Mouse (Mus musculus) kidney, embryonic 16.5 days (tissue): Measurements from ENCODE around the gene Il31. TPM values are rescaled to one million over a fixed set of nuclear protein-coding genes. Genes with fewer than 3 reads are reported as not detected.

Experiments used
- ATAC-seq: fragments of 200-750 bp; cut with Nextera tagmentation; 2 replicates; pipeline ENCODE4 v1.8.0; 2017; ENCODE audit warnings: moderate TSS enrichment; ENCODE audit not compliant: low FRiP score, low TSS enrichment
- H3K27ac ChIP-seq: fragments of 300-500 bp; sonication (generic); 2 replicates; pipeline ENCODE4 v1.5.1; 2014; ENCODE audit warnings: low read length
- H3K27me3 ChIP-seq: fragments of 300-500 bp; sonication (generic); 2 replicates; pipeline ENCODE4 v1.6.1; 2014; ENCODE audit warnings: low read length, control low read depth, mixed read lengths; ENCODE audit not compliant: insufficient read depth
- H3K36me3 ChIP-seq: fragments of 300-500 bp; sonication (generic); 2 replicates; pipeline ENCODE4 v1.6.1; 2014; ENCODE audit warnings: low read length, control low read depth, mixed read lengths; ENCODE audit not compliant: insufficient read depth
- H3K4me1 ChIP-seq: fragments of 300-500 bp; sonication (generic); 2 replicates; pipeline ENCODE4 v1.6.1; 2014; ENCODE audit warnings: low read length, control low read depth, mixed read lengths; ENCODE audit not compliant: insufficient read depth
- H3K4me2 ChIP-seq: fragments of 300-500 bp; sonication (generic); replicated peaks from 2 replicates; pipeline ENCODE4 v1.6.1; 2014; ENCODE audit warnings: low read depth, low read length
- H3K4me3 ChIP-seq: fragments of 300-500 bp; sonication (generic); 2 replicates; pipeline ENCODE4 v1.5.1; 2014; ENCODE audit warnings: mild to moderate bottlenecking, low read length
- H3K9ac ChIP-seq: fragments of 300-500 bp; sonication (generic); replicated peaks from 2 replicates; pipeline ENCODE4 v1.6.1; 2014; ENCODE audit warnings: low read length
- H3K9me3 ChIP-seq: fragments of 300-500 bp; sonication (generic); 2 replicates; pipeline ENCODE4 v1.6.1; 2016; ENCODE audit warnings: low read length, control low read depth
- WGBS: fragments of 180-500 bp; shearing (Covaris S2); extraction: QIAGEN DNeasy Blood & Tissue Kit; methylation state at CpG from one replicate; pipeline ENCODE4 v1.1.7; 2014; 5-methylcytosine and 5-hydroxymethylcytosine counted together
- polyA plus RNA-seq: library from polyadenylated mRNA; unstranded; fragments of >200 nt; fragmentation: Nextera tagmentation; extraction: Ambion mirVana; gene quantifications from 2 replicates; pipeline ENCODE4 v1.2.1, GENCODE M21; 2015

Il31 gene
- polyA plus RNA-seq, 1 experiment from 2014 or later: not detected

DNA sequence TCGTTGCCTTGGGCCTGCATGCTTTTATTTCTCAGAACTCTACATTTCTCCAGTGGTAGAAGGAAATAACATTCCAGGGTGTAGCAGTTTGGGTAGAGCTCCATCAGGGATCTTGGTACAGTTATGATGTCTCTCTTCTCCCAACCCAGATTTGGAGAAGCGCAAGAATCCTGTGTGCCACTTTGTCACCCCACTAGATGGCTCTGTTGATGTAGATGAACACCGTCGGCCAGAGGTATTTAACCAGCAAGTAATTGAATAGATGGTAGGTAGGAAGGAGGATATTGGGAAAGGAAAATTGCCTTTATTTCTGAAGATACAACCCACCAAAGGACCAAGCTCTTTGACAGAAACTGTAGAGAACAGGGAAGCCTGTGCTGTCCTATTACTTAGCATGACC lies 48.6 kb downstream of the Il31 start:
- Histone ChIP-seq H3K27ac (no peak overlapping the region), H3K27me3 (no peaks in the 10 kb centered on the region), H3K9me3 (no peaks in the 10 kb centered on the region), H3K9ac (no peak overlapping the region), H3K4me2 (no peak overlapping the region), H3K36me3 (peaks cover 26% of the 10 kb centered on the region), H3K4me1 (peaks cover 10% of the 10 kb centered on the region), H3K4me3 (no peak overlapping the region)
- no peak for ATAC-seq
- WGBS: 56% methylated on average over 4 of the region's 4 CpGs

DNA sequence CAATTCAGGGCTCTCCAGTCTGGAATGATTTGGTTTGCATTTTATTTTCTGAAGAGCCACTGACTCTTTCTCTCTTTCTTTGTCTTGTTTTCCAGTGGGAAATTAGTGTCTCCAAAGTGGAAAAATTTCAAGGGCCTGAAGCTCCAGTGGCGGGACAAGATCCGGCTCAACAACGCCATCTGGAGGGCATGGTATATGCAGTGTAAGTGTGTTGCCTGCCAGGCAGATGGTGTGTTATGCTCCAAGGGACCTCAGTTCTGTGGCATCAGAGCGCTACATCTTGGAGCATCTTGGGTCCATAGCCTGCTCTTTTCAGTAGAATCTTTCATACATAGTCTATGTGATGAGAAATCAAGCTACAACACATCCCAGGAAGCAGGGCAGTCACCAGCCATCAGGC lies 49.3 kb downstream of the Il31 start:
- no peak overlapping the region for H3K9ac ChIP-seq
- H3K4me2 ChIP-seq: no peak overlapping the region
- peaks cover 21% of the 10 kb centered on the region for H3K36me3 ChIP-seq
- no peak overlapping the region for H3K4me3 ChIP-seq
- no peaks in the 10 kb centered on the region for H3K27me3 ChIP-seq
- no peaks in the 10 kb centered on the region for H3K9me3 ChIP-seq
- WGBS: 86% methylated on average over 4 of the region's 4 CpGs
- ATAC-seq: no peak
- H3K27ac ChIP-seq: no peak overlapping the region
- peaks cover 11% of the 10 kb centered on the region for H3K4me1 ChIP-seq

DNA sequence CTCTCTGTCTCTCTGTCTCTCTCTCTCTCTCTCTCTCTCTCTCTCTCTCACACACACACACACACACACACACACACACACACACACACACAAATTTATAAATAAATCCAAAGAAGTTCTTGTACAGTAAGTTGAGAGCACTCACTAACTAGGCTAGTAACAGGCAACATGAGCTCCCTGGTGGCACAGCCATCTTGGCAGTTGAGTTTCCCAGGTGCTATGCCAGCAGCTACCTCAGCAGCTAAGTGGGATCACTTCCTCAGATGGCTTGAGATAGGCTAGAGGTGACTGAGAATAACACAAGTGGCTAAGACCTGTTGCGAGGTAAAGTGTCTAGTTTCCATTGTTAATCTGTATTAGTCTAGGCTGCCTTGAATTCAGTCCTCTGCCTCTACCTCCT lies 50.0 kb downstream of the Il31 start:
- no peaks in the 10 kb centered on the region for H3K9me3 ChIP-seq
- H3K4me3 ChIP-seq: no peak overlapping the region
- no peak overlapping the region for H3K27ac ChIP-seq
- peaks cover 11% of the 10 kb centered on the region for H3K4me1 ChIP-seq
- no peak overlapping the region for H3K9ac ChIP-seq
- ATAC-seq: no peak
- no peaks in the 10 kb centered on the region for H3K27me3 ChIP-seq
- H3K4me2 ChIP-seq: no peak overlapping the region
- H3K36me3 ChIP-seq: peaks cover 15% of the 10 kb centered on the region
- 91% methylated on average over 1 of the region's 1 CpGs for WGBS

DNA sequence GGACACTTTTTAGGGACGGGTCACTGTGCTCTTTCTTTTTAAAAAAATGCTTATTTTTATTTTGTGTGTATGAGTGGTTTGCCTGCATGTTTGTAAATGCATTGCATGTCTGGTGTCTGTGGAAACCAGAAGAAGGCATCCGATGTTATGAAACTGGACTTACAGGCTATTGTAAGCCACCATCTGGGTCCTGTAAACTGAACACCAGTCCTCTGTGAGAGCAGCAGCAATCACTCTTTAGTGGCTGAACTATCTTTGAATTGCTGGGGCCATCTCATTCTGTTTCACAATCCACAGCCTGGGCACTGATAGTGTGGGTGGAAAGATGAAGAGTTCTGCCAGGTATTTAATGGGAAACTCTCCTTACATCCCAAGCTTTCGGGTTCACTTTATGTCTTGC lies 50.9 kb downstream of the Il31 start:
- WGBS: 87% methylated on average over 3 of the region's 3 CpGs
- no peaks in the 10 kb centered on the region for H3K27me3 ChIP-seq
- H3K27ac ChIP-seq: no peak overlapping the region
- H3K4me3 ChIP-seq: no peak overlapping the region
- H3K9me3 ChIP-seq: no peaks in the 10 kb centered on the region
- no peak overlapping the region for H3K4me2 ChIP-seq
- H3K36me3 ChIP-seq: peaks cover 10% of the 10 kb centered on the region
- H3K9ac ChIP-seq: no peak overlapping the region
- peaks cover 11% of the 10 kb centered on the region for H3K4me1 ChIP-seq
- ATAC-seq: no peak

DNA sequence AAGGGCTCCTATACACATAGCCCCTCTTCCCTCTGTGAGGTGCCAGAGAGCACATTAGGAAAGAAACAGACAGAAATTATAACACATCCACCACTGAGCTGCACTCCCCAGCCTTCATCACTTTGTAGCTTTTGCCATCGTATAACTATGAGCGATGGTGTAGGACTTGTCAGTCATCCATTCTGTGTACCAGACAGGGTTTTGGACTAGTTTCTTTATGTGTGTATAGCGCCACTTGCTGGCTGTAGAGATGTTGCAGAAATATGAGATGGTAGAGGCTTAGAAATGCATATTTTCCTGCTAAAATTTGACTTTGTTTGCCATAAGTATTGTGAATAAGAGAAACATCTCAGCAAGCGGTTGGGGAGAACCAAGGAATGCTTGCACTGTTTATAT lies 52.5 kb downstream of the Il31 start:
- no peaks in the 10 kb centered on the region for H3K27me3 ChIP-seq
- no peaks in the 10 kb centered on the region; the same call in 1 of the 2 replicates for H3K36me3 ChIP-seq
- no peaks in the 10 kb centered on the region for H3K9me3 ChIP-seq
- no peak overlapping the region for H3K4me3 ChIP-seq
- peak; percentile 69; the same call in 1 of the 2 replicates for ATAC-seq
- no peak overlapping the region for H3K9ac ChIP-seq
- WGBS: 47% methylated on average over 4 of the region's 4 CpGs
- H3K27ac ChIP-seq: no peak overlapping the region
- peaks cover 17% of the 10 kb centered on the region for H3K4me1 ChIP-seq
- no peak overlapping the region for H3K4me2 ChIP-seq

DNA sequence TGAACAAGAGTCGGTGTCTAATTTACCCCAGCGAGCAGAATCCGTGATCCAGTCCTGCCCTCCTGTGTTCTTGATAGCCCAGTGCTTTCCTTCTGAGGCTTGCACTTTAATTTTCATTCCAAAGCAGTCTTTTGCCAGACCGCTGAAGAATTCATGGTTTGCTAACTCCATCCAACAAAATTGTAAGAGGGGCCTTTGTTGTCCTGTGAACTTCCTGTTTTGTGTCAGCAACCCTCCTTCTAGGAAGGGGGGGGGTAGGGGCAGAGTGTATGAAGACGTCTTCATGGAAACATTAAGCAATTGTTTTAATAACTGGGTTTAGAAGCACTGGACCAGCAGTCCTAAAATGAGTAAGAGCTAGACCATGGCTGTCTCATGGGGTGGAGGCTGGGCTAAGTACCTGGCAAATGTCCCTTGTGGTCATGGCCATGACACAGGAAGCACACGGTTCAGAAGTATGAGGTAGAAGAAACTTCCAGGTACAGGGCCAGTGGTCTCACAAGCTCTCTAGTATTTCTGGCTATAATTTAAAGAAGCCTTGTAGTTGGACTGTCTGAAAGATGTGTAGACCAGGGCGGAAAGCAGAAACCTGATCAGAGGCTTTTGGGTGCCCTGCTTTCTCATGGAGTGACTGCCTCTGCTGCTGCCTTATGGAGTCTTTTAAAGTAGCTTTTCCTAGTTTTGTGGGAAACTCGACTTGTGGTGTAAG lies 53.1 kb downstream of the Il31 start:
- Histone ChIP-seq H3K36me3 (no peaks in the 10 kb centered on the region; the same call in 1 of the 2 replicates), H3K27ac (no peak overlapping the region), H3K9me3 (no peaks in the 10 kb centered on the region), H3K27me3 (no peaks in the 10 kb centered on the region), H3K4me3 (no peak overlapping the region), H3K9ac (no peak overlapping the region), H3K4me2 (no peak overlapping the region), H3K4me1 (peaks cover 20% of the 10 kb centered on the region)
- no peak for ATAC-seq
- 50% methylated on average over 8 of the region's 8 CpGs for WGBS

DNA sequence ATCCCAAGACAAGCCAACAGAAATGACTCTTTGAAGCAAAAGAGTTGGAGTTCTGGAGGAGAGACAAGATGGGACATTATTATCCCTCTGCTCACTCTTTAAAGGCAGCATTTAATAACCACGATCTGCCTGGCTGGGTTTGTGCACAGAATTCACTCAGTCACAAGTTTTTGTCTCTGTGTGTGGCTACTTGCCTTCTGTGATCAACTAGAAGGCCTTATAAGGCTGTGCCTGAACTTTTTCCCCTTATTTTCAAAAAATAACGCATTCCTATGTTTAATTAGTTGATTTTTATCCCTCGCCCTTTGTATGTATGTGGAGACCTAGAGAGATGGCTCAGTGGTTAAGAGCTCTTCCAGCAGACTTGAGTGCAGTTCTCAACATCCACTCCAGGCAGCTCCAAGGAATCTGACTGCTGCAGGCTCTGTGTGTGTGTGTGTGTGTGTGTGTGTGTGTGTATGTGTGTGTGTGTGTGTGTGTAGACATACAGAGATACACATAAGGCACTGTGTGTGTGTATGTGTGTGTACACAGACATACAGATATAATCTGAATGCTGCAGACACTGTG lies 56.9 kb downstream of the Il31 start:
- Histone ChIP-seq H3K9ac (no peak overlapping the region), H3K27ac (peak overlapping the region; percentile 32; the same call in 1 of the 2 replicates), H3K4me3 (no peak overlapping the region), H3K4me1 (peaks cover 25% of the 10 kb centered on the region), H3K4me2 (no peak overlapping the region), H3K27me3 (no peaks in the 10 kb centered on the region), H3K36me3 (no peaks in the 10 kb centered on the region), H3K9me3 (no peaks in the 10 kb centered on the region)
- ATAC-seq: no peak; the same call in 1 of the 2 replicates
- 57% methylated on average over 3 of the region's 3 CpGs for WGBS

DNA sequence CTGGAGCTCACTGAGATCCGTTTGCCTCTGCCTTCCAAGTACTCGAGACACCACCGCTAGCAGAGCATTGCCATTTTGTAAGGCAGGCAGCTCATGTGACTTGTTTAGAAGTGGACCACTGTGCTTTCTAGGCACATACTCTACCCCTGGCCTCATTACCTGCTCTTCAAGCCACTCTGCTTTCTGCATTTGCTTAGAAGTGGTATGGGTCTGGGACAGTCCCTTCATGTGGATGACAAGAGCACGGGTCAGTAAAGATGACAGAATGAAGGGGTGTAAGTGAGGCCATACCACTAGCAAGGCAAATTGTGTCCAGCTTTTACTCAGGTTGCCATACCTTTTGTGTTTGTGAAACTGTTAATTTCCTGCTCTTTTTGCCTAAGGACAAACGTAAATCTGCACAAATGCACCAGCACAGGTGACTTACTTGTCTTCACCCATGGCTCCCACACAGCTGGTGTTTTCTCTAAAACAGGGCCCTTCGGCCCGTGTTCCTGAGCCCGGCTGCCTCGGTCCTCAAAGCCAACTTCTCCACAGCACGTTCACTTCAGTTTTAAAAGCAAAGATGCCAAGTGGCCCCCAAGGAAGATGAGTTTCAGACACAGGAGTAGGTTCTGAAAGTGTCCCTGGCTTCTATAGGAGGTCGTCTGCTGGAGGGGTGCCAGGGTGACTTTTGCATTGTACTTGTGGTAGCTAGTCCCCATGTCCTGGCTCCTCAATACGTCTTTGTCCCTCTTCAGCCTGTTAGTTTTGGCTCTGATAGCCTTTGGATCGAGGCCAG lies 57.6 kb downstream of the Il31 start:
- Histone ChIP-seq H3K9me3 (no peaks in the 10 kb centered on the region), H3K36me3 (no peaks in the 10 kb centered on the region), H3K27ac (peak overlapping the region; percentile 32; the same call in 1 of the 2 replicates), H3K4me2 (no peak overlapping the region), H3K4me3 (no peak overlapping the region), H3K27me3 (no peaks in the 10 kb centered on the region), H3K4me1 (peaks cover 25% of the 10 kb centered on the region), H3K9ac (no peak overlapping the region)
- no peak for ATAC-seq
- WGBS: 67% methylated on average over 13 of the region's 13 CpGs
